8 mouse cellular contexts compared by ENCODE assay signal in genomic region chr11:83409087-83409754, GRCm38 (mm10). TPM values are rescaled to one million over a fixed set of nuclear protein-coding genes. Genes with fewer than 3 reads are reported as not detected.
DNase-seq lines count a peak whose midpoint lies in the region; ATAC-seq and TF ChIP-seq lines count a peak whose summit lies in the region.

Gene Rasl10b (plus strand): TSS chr11:83409137.

- H3K4me2 ChIP-seq in heart, embryonic 15.5 days = peak within 1 kb of the TSS; percentile 91
- peak within 1 kb of the TSS; percentile 99 for H3K4me2 ChIP-seq in lung, postnatal 0 days (replicated peaks; ENCODE audit: low read depth, low read length)

- no peaks in the 10 kb centered on the region for H3K4me1 ChIP-seq in ES-Bruce4 (ENCODE audit: control insufficient read depth, insufficient read depth, low read length)
- H3K4me1 ChIP-seq in cortical plate, adult 2 months (ENCODE audit: control insufficient read depth, insufficient read depth, low read length) = peaks cover 16% of the 10 kb centered on the region
- H3K4me1 ChIP-seq in heart, embryonic 15.5 days (replicated peaks) = peaks cover 24% of the 10 kb centered on the region
- H3K4me1 ChIP-seq in lung, postnatal 0 days (ENCODE audit: insufficient read depth, low read depth, low read length) = peaks cover 4% of the 10 kb centered on the region; the same call in 1 of the 2 replicates

- CTCF ChIA-PET in Patski (lab: Charles Lee) = interaction anchor here (2.0 kb wide), 1 partner anchor 8 kb away, joined by 5 read pairs; no protein-coding TSS in a partner anchor

- DNase-seq in Patski (ENCODE audit: low read depth, low spot score) = no peak
- DNase-seq in kidney, postnatal 14 days = peak; percentile 50
- DNase-seq in lung, postnatal 0 days (ENCODE audit: low spot score) = peak; percentile 22
- DNase-seq in testis, postnatal 14 days (ENCODE audit: low spot score) = peak; percentile 21
- DNase-seq in thymus, adult 18-20 months = no peak

- in situ Hi-C loops in Patski (cut with MboI; ENCODE audit: low pct_unique_long_range_greater_than_20kb) = no loop called here

- no peak for TF ChIP-seq POLR2A in ES-Bruce4 (IDR thresholded peaks at IDR 0.05; ENCODE audit: insufficient read depth, low read length)
- no peak for TF ChIP-seq POLR2A in cortical plate, adult 2 months (IDR thresholded peaks at IDR 0.05; ENCODE audit: extremely low read depth, insufficient read depth, low read length)

- peaks cover 7% of the 10 kb centered on the region for H3K27me3 ChIP-seq in ES-Bruce4 (ENCODE audit: control insufficient read depth, insufficient read depth, low read length, poor library complexity, severe bottlenecking)
- H3K27me3 ChIP-seq in Patski = no peaks in the 10 kb centered on the region
- peaks cover 9% of the 10 kb centered on the region; the same call in 1 of the 2 replicates for H3K27me3 ChIP-seq in heart, embryonic 15.5 days
- no peaks in the 10 kb centered on the region for H3K27me3 ChIP-seq in lung, postnatal 0 days (replicated peaks; ENCODE audit: insufficient read depth, low read length)

- H3K27ac ChIP-seq in ES-Bruce4 (ENCODE audit: insufficient read depth, low read length) = no peak within 1 kb of the TSS
- peak within 1 kb of the TSS; percentile 63 for H3K27ac ChIP-seq in cortical plate, adult 2 months (ENCODE audit: insufficient read depth, low read length)
- peak within 1 kb of the TSS; percentile 38; the same call in 1 of the 2 replicates for H3K27ac ChIP-seq in heart, embryonic 15.5 days
- no peak within 1 kb of the TSS for H3K27ac ChIP-seq in lung, postnatal 0 days (ENCODE audit: low read length)

- WGBS in heart, embryonic 15.5 days = 1% methylated on average over 18 of the region's 44 CpGs
- 2% methylated on average over 22 of the region's 44 CpGs for WGBS in lung, postnatal 0 days

- ATAC-seq in Patski = peak; percentile 52
- peak; percentile 63 for ATAC-seq in heart, embryonic 15.5 days (replicated peaks; ENCODE audit: insufficient number of reproducible peaks, insufficient read depth, low FRiP score, low read depth)
- ATAC-seq in lung, postnatal 0 days = peak; percentile 57

- no peaks in the 10 kb centered on the region for H3K36me3 ChIP-seq in ES-Bruce4 (ENCODE audit: control insufficient read depth, insufficient read depth, low read length, poor library complexity, severe bottlenecking)
- no peaks in the 10 kb centered on the region for H3K36me3 ChIP-seq in heart, embryonic 15.5 days
- H3K36me3 ChIP-seq in lung, postnatal 0 days (ENCODE audit: insufficient read depth, low read length) = no peaks in the 10 kb centered on the region; the same call in 1 of the 2 replicates

- H3K9me3 ChIP-seq in ES-Bruce4 (replicated peaks; ENCODE audit: control insufficient read depth, insufficient read depth, low read length, poor library complexity, severe bottlenecking) = no peaks in the 10 kb centered on the region
- H3K9me3 ChIP-seq in heart, embryonic 15.5 days (replicated peaks) = no peaks in the 10 kb centered on the region
- no peaks in the 10 kb centered on the region for H3K9me3 ChIP-seq in lung, postnatal 0 days (ENCODE audit: low read length)

- 0 out of 2 replicates have a peak, but pooled peaks have one; percentile 26 for TF ChIP-seq EP300 in ES-Bruce4 (IDR thresholded peaks at IDR 0.05; ENCODE audit: insufficient read depth, low read depth, low read length)
- no peak for TF ChIP-seq EP300 in lung, postnatal 0 days (IDR thresholded peaks at IDR 0.05)

- no peak for TF ChIP-seq CTCF in ES-Bruce4 (IDR thresholded peaks at IDR 0.05; ENCODE audit: low read depth, low read length)
- no peak for TF ChIP-seq CTCF in Patski (IDR thresholded peaks at IDR 0.05)
- no peak for TF ChIP-seq CTCF in cortical plate, adult 2 months (IDR thresholded peaks at IDR 0.05; ENCODE audit: extremely low read depth, insufficient read depth, low read length)
- no peak for TF ChIP-seq CTCF in lung, postnatal 0 days (IDR thresholded peaks at IDR 0.05)

- H3K4me3 ChIP-seq in ES-Bruce4 (ENCODE audit: low read depth, low read length) = peak within 1 kb of the TSS; percentile 68
- peak within 1 kb of the TSS; percentile 57 for H3K4me3 ChIP-seq in cortical plate, adult 2 months (ENCODE audit: insufficient read depth, low read length)
- peak within 1 kb of the TSS; percentile 87 for H3K4me3 ChIP-seq in heart, embryonic 15.5 days
- H3K4me3 ChIP-seq in lung, postnatal 0 days (ENCODE audit: low read depth, low read length) = peak within 1 kb of the TSS; percentile 59

- POLR2A ChIA-PET in Patski (lab: Charles Lee) = interaction anchor here (1.3 kb wide), 1 partner anchor 23 kb away, joined by 4 read pairs; no protein-coding TSS in a partner anchor

- H3K9ac ChIP-seq in ES-Bruce4 (ENCODE audit: low read depth, poor library complexity, severe bottlenecking) = peak within 1 kb of the TSS; percentile 89
- peak within 1 kb of the TSS; percentile 73 for H3K9ac ChIP-seq in heart, embryonic 15.5 days
- no peak within 1 kb of the TSS; the same call in 1 of the 2 replicates for H3K9ac ChIP-seq in lung, postnatal 0 days (replicated peaks; ENCODE audit: low read depth)

RNA-seq across cellular contexts. Expression of gene Rasl10b, which starts in this region (rescaled TPM):
- polyA plus RNA-seq in ES-Bruce4 (2011; ENCODE audit: insufficient read depth, insufficient read length, low read depth, missing spikeins) (1.1 and 1.6 TPM in 2 replicates), Patski (2021) (27.5 TPM)
- polyA plus RNA-seq in cortical plate, adult 2 months (2012; rRNA removed) = 252 and 271 TPM in 2 replicates
- 8.1 and 9.7 TPM in 2 replicates for polyA plus RNA-seq in heart, embryonic 15.5 days (2015; fragmentation: Nextera tagmentation; extraction: Ambion mirVana)
- 0.80 and 1.2 TPM in 2 replicates for polyA plus RNA-seq in lung, postnatal 0 days (2015; fragmentation: Nextera tagmentation; extraction: Ambion mirVana)

Comparison
In these comparisons a context has a peak if more than half of its experiments do, and no peak if none do; other contexts are left out.
1. H3K27ac ChIP-seq: peak in cortical plate, adult 2 months (single experiment) and heart, embryonic 15.5 days (single experiment); none in ES-Bruce4 (single experiment) and lung, postnatal 0 days (single experiment).
2. DNase-seq: peak in kidney, postnatal 14 days (single experiment), lung, postnatal 0 days (single experiment) and testis, postnatal 14 days (single experiment); none in Patski (single experiment) and thymus, adult 18-20 months (0 of 2).
3. Peak in every context shown above with its lines, with median percentiles within 50 percentile points of each other: H3K4me3 ChIP-seq and ATAC-seq.